Mouse (Mus musculus): Measurements from ENCODE around the gene 4930404N11Rik.

4930404N11Rik gene

GRCm38 (mm10) chr10:81365672-81366476 lies at the start of gene 4930404N11Rik:
Gene 4930404N11Rik (minus strand): TSS chr10:81365816.
- in situ Hi-C loops (cut with MboI; ENCODE audit: unreplicated experiment in 2 of 2) = no loop called here

GRCm38 (mm10) chr10:81415146-81415545 lies 49.5 kb upstream of the 4930404N11Rik start:
- in situ Hi-C loops (cut with MboI; ENCODE audit: unreplicated experiment in 2 of 2) = no loop called here

GRCm38 (mm10) chr10:81414682-81415081 lies 49.1 kb upstream of the 4930404N11Rik start:
- in situ Hi-C loops (cut with MboI; ENCODE audit: unreplicated experiment in 2 of 2) = no loop called here

GRCm38 (mm10) chr10:81413310-81414261 lies 48.0 kb upstream of the 4930404N11Rik start:
- in situ Hi-C loops (cut with MboI; ENCODE audit: unreplicated experiment in 2 of 2) = no loop called here

- in situ Hi-C loops (cut with MboI; ENCODE audit: unreplicated experiment in 2 of 2) = no loop called here
Observed at GRCm38 (mm10) chr10:81412586-81413309, 47.1 kb upstream of the 4930404N11Rik start.

- in situ Hi-C loops (cut with MboI; ENCODE audit: unreplicated experiment in 2 of 2) = no loop called here
Observed at GRCm38 (mm10) chr10:81411471-81412400, 46.1 kb upstream of the 4930404N11Rik start.

GRCm38 (mm10) chr10:81410981-81411380 lies 45.4 kb upstream of the 4930404N11Rik start:
- in situ Hi-C loops (cut with MboI; ENCODE audit: unreplicated experiment in 2 of 2) = no loop called here

- in situ Hi-C loops (cut with MboI; ENCODE audit: unreplicated experiment in 2 of 2) = no loop called here
Observed at GRCm38 (mm10) chr10:81410350-81410749, 44.7 kb upstream of the 4930404N11Rik start.

GRCm38 (mm10) chr10:81409330-81409729 lies 43.7 kb upstream of the 4930404N11Rik start:
- in situ Hi-C loops (cut with MboI; ENCODE audit: unreplicated experiment in 2 of 2) = loop anchor here (5.0 to 10.0 kb wide), 2 partner anchors 33 to 765 kb away; no protein-coding TSS in a partner anchor

GRCm38 (mm10) chr10:81408871-81409291 lies 43.3 kb upstream of the 4930404N11Rik start:
- in situ Hi-C loops (cut with MboI; ENCODE audit: unreplicated experiment in 2 of 2) = loop anchor here (5.0 to 10.0 kb wide), 2 partner anchors 33 to 766 kb away; no protein-coding TSS in a partner anchor

GRCm38 (mm10) chr10:81408424-81408729 lies 42.8 kb upstream of the 4930404N11Rik start:
- in situ Hi-C loops (cut with MboI; ENCODE audit: unreplicated experiment in 2 of 2) = loop anchor here (5.0 to 10.0 kb wide), 2 partner anchors 34 to 766 kb away; no protein-coding TSS in a partner anchor

GRCm38 (mm10) chr10:81407539-81408423 lies 42.2 kb upstream of the 4930404N11Rik start:
- in situ Hi-C loops (cut with MboI; ENCODE audit: unreplicated experiment in 2 of 2) = loop anchor here (5.0 to 10.0 kb wide), 2 partner anchors 35 to 767 kb away; no protein-coding TSS in a partner anchor

GRCm38 (mm10) chr10:81406504-81407440 lies 41.2 kb upstream of the 4930404N11Rik start:
- in situ Hi-C loops (cut with MboI; ENCODE audit: unreplicated experiment in 2 of 2) = loop anchor here (5.0 to 10.0 kb wide), 2 partner anchors 36 to 768 kb away; no protein-coding TSS in a partner anchor

GRCm38 (mm10) chr10:81405588-81406201 lies 40.1 kb upstream of the 4930404N11Rik start:
- in situ Hi-C loops (cut with MboI; ENCODE audit: unreplicated experiment in 2 of 2) = loop anchor here (5.0 to 10.0 kb wide), 2 partner anchors 37 to 769 kb away; no protein-coding TSS in a partner anchor

GRCm38 (mm10) chr10:81404720-81405119 lies 39.1 kb upstream of the 4930404N11Rik start:
- in situ Hi-C loops (cut with MboI; ENCODE audit: unreplicated experiment in 2 of 2) = loop anchor here (5.0 to 10.0 kb wide), 2 partner anchors 38 to 770 kb away; no protein-coding TSS in a partner anchor

- in situ Hi-C loops (cut with MboI; ENCODE audit: unreplicated experiment in 2 of 2) = loop anchor here in 1 of 2 experiments (10.0 kb wide), 1 partner anchor 771 kb away; no protein-coding TSS in a partner anchor
Observed at GRCm38 (mm10) chr10:81404082-81404481, 38.5 kb upstream of the 4930404N11Rik start.

All from v-Abl transformed pro-B cells (cell line).